Mouse (Mus musculus): ENCODE results near the gene AI837181. TPM values are rescaled to one million over a fixed set of nuclear protein-coding genes. Genes with fewer than 3 reads are reported as not detected.

Gene AI837181
- total RNA-seq, 2 experiments from 2014 or later = 55.7 to 57.5 TPM

DNA sequence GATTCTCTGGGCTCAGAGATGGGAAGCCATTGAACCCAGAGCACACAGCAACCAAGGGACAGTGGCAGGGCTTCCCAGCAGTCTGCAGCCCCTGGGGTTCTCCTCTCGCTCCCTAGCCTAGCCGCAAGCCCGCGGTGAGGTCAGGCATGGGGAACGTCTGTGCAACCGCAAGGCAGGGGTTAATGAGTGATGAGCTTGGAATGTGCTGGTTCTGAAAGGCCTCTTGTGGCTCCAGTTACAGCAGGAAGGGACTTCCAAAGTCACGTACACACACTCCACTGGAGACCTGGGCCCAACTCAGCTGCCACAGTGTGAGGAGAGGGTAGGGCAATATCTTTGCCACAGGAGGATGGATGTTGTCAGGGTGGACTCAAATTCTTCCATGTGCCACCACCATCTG lies 20.0 kb downstream of the AI837181 start:
- DNase-seq (ENCODE audit: low spot score in 2 of 2) = no peak

DNA sequence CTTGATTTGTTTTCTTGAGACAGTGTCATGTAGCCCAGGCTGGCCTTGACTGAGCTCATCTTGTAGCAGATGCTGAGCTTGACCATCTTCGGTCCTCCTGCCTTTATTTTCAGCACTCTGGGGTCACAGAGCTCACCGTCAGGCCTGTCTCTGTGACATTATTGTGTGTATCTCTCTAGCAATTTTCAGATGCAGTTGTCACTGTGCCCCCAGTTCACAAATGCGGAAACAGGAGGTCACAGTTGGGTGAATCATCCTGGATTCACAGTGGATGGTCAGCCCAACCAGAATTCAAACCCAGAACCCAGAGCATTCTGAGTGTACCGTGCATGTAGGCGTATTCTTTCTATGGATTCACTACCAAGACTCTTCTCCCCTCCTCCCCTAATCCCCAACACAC lies 20.8 kb downstream of the AI837181 start:
- DNase-seq (ENCODE audit: low spot score in 2 of 2) = no peak

DNA sequence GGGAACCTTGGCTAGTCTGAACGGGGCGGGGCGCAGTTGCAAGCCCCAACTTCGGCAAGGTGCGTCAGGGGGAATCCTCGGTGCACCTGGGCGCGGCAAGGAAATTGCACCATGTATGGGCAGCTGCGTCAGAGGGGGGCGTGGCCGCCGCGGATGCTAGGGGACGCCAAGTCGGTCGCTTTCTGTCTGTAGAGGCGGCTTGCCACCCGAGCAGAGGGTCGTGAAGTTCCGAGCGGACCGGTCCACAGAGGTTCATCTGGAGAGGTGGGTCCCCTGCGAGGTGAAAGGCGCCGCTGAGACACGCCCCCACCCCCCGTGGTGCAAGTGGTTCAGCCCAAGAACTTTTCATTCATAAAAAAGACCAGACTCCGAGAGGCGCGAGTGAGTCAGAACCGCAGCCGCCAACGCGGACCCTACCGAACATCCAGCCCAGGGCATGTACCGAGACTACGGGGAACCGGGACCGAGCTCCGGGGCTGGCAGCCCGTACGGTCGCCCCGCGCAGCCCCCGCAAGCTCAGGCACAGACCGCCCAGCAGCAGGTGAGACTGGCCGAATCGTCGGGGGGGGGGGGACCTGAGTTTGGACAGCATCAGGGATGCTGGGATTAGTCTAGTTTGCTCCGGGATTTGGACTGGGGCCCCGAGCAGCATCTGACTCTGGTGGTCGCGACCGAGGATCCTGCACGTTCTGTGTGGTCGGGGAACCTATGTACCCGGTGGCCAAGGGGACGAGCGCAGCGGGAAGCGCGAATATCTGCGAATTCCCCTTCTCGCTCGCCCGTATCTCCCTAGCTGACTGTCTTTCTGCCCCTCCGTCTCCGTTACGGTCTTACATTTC lies 22.8 kb downstream of the AI837181 start, which contains the start of gene Fosl1:
TSS of gene Fosl1 (plus strand) at position 33 of the 839 bp plus-strand sequence.
- peak; percentile 60 to 67 for DNase-seq (ENCODE audit: low spot score in 2 of 2)

DNA sequence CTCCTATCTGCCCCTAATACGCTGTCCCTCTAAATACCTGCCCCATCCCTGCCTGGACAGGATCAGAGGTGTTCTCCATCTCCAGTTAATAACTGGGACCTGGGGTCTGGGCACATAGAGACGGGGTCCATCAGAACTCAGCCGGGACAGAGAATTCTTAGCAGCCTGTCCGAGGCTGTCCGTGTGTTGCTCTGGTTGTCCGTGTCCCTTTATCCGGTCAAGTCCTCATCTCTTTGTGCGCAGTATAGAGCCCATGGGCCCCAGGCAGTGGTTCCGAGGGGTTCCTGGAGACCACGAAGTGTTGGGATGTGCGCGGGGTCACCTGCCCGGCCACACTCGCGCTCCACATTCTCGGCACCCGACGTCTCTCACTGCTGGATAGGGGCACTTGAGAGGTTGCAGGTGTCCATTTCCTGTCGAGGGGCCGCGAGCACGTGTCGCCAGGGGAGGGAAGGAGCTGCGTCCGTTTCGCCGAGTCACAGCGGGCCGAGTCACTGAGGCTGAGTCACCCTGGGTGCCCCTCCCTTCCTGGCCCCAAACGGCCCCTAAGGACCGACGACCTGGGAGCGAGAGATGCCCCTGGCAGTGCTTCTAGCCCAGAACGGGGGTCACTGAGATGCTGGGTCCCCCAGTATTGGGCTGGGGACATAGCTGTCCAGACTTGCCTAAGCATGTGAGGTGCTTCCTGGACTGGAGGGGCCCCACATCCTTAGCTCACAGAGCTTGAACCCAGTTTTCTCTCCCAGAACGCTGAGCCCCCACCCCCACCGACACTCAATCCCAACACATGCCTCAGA lies 23.6 kb downstream of the AI837181 start:
- DNase-seq (ENCODE audit: low spot score in 2 of 2) = no peak

DNA sequence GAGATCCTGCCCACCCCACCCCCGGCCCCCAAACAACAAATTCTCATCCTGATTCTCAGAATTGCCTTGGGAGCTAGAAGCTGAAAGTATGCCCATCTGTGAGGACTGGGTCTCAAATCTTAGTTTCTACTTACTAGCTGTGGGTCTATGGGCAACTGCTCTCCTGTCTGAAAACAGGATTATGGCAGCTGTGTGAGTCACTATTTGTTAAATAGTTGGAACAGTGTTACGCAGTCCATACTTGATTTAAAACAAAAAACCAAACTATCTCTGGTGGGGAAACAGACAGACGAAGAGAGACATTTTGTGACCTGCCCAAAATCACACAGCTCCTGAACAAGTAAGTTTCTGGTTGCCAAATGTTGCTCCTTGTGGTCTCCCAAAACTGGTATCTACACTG lies 24.7 kb downstream of the AI837181 start:
- DNase-seq (ENCODE audit: low spot score in 2 of 2) = no peak

DNA sequence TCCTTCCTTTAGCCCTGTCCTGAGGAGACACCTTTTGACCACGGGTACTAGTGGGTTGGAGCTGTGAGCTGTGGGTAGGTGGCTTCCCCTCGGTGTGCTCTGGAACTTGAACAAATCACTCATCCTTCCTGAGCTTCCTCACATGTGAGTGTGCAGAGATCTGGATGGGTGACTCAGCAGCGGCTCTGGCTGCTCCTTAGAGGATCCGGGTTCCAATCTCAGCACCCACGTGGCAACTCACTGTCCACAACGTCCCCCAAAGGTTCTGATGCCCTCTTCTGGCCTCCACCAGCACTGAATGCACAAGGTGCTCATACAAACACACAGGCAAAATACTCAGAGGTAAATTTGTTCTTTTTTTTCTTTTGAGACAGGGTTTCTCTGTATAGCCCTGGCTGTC lies 26.8 kb downstream of the AI837181 start:
- no peak for DNase-seq (ENCODE audit: low spot score in 2 of 2)

DNA sequence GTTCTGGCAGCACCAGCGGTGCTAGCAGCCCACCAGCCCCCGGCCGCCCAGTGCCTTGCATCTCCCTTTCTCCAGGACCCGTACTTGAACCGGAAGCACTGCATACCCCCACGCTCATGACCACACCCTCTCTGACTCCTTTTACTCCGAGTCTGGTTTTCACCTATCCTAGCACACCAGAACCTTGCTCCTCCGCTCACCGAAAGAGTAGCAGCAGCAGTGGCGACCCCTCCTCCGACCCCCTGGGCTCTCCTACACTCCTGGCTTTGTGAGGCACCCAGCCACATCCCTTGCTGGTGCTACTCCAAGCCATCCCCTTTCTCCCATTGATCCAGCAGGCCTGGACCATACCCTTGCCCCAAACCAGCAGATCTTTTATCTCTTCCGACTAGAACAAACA lies 30.1 kb downstream of the AI837181 start:
- no peak for DNase-seq (ENCODE audit: low spot score in 2 of 2)

DNA sequence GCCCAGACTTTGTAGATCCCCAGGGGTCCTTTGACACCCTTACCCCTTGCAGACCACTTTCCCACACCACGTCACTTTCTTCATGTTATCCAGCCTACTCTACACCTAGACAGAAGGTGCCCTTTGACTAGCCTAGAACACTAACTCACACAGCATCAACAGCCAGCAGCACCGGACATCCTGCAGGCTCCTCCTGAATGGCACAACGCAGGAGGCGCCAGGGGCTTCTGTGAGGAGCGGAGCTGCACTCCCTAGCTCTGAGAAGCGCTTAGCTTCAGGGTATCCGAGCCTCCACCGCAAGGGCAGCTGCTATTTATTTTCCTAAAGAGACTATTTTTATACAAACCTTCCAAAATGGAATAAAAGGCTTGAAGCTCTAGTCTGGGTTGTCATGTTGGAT lies 30.6 kb downstream of the AI837181 start:
- DNase-seq (ENCODE audit: low spot score in 2 of 2) = no peak

DNA sequence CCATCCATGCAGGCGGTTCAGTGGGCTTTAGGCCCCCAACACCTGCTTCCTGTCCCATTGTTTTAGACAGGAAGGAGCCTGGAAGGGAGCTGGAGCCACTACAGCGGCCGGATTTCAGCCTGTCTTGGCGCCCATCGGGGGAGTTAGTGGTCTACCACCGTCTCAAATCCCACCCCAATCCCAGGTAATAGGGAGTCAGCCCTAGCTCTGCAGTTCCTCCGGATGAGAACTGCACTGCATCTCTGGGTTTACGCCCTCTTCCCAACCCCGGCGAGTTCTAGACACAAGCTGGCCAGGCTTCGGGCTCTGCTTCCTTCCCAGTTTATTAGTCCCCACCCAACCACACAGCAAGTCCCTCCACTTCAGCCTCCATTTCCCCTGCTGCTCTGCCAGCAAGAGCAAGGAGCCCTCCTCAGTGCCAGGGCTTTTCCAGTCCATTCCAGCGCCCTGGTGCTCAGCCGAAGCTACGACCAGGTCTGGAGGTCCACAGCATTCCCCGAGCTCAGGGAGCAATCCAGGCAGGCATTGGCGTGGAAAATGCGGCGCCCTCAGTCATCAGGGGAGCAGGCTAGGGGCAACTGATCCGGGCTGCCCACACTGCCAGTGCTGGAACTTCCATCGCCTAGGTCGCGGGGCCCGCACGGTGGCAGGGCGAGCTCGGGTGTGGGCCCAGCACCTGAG lies 31.4 kb downstream of the AI837181 start:
- no peak for DNase-seq (ENCODE audit: low spot score in 2 of 2)

DNA sequence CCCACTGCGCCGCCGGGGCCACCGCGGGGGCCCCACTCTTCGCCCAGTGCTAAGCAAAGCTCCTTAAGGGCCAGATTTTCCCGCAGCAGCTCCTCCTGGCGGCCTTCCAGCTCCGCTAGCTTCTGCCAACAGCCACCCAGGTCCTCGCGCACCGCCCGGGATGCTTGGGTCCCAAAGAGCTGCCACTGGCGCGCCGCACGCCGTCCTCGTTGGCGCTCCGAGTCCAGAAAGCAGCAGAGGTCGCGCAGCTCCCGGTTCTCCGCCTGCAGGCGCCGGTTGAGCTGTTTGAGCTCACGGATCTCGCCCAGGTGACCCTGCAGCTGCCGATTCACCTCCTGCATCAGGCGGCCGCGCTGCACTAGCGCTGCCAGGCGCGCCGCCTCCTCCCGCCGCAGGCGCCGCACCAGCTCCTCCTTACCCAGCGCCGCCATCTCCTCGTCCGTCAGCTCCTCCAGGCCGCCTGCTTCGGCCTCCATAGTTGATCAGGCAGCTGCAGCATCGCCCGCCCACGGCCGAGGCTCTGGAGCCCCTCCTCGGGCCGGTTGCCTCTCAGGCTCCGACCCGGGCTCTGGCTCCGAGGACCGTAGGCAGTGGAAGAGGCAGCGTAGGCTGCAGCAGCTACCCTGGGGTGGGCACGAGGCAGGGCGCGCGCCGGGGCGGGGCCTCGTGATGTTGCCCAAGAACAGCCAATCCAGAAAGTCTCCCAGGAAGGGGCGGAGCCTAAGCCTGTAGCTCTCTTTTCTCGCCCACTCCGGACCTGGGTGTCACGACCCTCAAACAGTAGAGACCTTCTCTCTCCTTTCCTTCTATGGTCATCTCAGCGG lies 32.2 kb downstream of the AI837181 start:
- DNase-seq (ENCODE audit: low spot score in 2 of 2) = peak; percentile 93 to 97

DNA sequence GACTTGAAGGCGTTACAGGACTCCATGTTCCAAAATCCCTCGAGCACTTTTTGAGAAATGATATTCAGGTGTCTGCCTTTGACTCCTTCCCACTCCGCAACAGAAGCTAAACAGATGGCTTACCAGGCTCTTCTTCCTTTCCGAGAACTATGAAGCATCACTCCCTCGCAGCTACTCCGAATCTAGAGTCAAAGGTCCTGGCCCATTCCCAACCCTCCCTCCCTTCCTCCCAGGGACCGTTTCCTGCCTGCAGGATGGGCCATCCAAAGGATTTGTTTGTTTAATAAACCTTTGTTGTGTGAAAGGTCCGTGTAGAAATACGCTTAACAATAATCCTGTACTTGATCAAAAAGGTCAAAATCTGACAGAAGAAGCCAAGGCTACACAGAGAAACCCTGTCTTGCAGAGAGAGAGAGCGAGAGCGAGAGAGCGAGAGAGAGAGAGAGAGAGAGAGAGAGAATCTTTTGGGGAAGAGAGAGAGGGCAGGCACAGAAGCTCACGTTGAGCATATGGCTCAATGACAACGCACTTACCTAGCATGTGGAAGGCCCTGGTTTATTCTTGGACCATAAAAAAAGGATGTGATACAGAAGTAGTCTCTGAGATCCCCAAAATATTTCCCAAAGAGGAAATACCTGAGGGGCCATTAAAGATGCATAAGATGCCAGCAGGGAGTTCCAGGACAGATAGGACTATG lies 33.0 kb downstream of the AI837181 start, which contains the start of gene Ccdc85b:
TSS of gene Ccdc85b (minus strand) at position 149 of the 697 bp plus-strand sequence.
- no peak for DNase-seq (ENCODE audit: low spot score in 2 of 2)

DNA sequence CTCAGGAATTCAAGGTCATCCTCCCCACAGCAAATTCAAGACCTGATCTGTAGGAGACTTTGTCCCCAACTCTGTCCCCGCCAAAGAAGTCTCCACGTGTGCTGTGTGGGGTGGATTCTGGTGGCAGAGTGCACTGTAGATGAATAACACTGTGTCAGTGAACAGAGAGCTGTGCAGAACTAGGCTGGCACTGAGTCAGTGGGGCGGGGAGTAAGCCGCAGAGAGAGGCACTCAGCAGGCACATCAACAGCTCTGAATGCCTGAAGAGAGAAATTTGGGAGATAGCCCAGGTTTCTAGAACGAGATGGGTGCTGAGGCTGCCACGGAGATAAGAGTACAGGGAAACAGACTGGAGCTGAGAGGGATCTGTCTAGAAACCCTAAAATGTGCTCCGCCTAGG lies 34.1 kb downstream of the AI837181 start:
- DNase-seq (ENCODE audit: low spot score in 2 of 2) = no peak

DNA sequence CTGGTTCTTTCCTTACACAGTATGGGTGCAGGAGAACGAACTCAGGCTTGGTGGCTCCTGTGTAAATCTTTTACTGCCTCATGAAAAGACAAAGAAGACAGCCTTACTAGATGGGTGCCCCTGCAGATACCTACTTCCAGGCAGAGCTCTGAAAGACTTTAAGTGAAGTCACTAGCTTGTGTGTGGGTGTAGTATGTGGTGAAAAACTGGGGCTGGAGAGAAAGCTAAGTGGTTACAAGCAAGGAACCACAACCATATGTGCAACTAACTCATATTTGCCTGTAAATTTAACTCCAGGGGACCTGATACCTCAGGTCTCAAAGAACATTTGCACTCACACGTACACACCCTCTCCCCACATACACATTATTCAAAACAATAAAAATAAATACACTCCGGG lies 35.0 kb downstream of the AI837181 start:
- DNase-seq (ENCODE audit: low spot score in 2 of 2) = no peak

DNA sequence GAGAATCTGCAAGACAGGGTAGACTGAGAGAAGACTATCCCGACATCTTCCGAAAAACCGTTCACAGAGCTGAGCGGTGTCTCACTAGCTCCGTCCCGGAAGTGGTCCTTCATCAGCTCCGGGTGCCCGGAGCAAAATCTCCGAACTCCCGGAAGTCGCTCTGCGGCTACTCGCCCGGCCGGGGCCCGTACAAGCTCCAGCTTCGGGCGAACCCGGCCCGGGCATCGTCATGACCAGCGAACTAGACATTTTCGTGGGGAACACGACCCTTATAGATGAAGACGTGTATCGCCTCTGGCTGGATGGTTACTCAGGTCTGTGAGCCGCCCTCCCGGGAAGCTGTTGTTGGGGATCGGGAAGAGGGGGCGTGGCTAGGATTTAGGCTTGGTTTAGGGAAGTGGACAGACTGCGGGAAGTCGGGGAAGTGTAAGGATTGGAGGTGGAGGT lies 35.5 kb downstream of the AI837181 start, which contains the start of gene Fibp:
TSS of gene Fibp (plus strand) at position 151 of the 447 bp plus-strand sequence.
- peak; percentile 92 to 93 for DNase-seq (ENCODE audit: low spot score in 2 of 2)

DNA sequence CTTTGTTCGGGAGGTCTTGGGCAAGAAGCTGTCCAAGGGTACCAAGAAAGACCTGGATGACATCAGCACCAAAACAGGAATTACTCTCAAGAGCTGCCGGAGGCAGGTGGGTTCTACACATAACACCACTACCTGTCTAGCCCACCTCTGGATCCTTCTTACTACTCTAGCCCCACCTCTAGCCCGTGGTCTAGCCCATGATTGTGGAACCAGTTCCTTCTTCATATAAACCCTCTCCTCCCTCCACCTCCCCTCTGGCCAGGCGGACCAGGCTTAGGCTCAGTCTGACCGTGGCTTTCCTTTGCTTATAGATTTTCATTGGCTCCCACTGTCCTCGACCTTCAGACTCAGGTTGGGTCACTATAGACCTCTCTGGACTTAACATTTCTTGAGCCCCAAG lies 36.5 kb downstream of the AI837181 start:
- no peak for DNase-seq (ENCODE audit: low spot score in 2 of 2)

DNA sequence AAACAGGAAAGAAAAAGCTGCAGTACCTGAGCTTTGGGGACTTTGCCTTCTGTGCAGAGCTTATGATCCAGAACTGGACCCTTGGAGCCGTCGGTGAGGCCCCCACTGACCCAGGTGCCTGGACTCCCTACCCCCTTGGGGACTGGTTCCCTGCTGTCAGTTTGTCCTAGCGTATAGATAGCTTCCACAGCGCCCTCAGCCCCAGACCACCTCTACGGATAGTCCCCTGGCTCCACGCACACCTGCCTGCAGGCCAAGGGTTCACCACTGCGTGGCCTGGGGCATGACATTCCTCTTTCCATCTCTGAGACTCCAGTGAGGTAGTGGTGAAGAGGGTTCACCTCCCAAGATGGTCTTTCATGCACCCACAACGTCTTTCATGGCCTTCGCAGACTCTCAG lies 38.3 kb downstream of the AI837181 start:
- no peak for DNase-seq (ENCODE audit: low spot score in 2 of 2)

DNA sequence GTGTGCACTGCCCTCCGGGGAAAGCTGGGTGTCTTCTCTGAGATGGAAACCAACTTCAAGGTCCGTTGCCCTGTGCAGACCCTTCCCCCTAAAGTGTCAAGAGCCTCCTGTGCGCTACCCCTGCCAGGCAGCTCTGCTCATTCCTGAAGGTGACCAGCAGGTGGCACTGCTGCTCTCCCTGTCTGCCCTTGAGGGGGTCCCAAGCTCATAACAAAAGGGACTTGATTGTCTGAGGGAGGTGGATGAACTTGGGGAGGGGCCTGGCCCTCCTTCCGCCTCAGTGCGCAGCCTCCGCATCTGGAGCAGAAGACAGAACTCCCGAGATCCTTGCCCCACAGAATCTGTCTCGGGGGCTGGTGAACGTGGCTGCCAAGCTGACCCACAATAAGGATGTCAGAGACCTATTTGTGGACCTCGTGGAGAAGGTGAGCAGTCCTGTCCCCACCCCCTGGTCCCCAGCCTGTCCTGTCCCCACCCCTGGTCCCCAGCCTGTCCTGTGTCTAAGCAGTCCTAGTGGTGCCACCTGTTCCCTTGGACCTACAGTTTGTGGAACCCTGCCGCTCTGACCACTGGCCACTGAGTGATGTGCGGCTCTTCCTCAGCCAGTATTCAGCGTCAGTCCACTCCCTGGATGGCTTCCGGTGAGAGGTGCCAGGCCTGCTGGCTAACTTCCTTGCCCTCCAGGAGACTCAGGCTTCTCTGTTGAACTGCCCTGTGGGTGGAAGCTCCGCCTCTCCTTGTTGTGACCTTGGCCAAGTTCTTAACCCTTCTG lies 39.0 kb downstream of the AI837181 start:
- peak; percentile 79 to 85 for DNase-seq (ENCODE audit: low spot score in 2 of 2)

DNA sequence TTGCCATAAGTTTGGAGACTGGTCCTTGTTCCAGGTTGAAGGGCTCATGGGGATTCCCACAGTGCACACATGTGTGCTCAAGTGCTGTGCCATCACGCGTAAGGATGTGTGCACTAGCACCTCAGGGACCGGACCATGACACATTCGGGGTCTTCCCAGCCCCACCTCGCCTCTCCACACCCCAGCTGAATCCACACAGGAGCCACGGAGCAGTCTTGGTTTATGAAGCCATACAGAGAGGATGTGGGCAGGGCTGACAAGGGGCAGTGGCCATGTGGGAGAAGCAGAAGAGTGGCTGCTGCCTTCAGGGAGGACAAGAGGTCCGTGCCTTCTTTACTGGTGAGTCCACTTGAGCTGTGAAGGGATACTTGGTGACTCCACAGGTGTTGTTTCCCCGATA lies 40.1 kb downstream of the AI837181 start:
- no peak for DNase-seq (ENCODE audit: low spot score in 2 of 2)

DNA sequence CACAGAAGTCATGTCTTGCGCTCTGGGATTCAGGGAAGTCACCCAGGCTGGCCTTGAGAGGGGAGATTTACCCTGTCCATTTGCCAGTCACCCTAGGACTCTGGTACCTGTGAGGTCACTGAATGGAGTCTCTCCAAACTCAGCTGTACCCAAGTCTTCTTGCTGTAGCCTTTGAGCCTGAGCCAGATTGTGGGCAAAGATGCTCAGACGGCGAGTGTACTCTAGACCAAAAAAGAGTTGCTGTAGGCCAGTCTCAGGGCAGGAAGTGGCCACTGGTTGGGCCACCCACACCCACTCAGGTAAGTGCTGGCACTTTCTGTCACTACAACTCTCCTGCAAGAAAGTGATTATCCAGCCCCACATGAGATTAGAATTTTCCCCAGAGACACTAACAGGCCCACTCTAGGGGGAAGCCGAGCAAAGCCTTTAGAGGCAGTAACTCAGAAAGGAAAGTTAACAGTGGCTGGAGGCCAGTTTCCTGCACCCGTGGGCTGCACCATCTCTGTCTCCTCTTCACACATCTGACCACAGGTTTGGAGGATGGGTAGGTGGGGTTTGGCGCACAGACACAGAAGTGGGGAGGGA lies 42.1 kb downstream of the AI837181 start:
- no peak for DNase-seq (ENCODE audit: low spot score in 2 of 2)

All from layer of hippocampus, postnatal 10 days (tissue).